Mouse (Mus musculus): ENCODE data around the gene Dpyd. TPM values are rescaled to one million over a fixed set of nuclear protein-coding genes. Genes with fewer than 3 reads are reported as not detected.
A peak's percentile ranks its signal among the peaks of the same experiment; 100 is the strongest.

Dpyd gene
- polyA plus RNA-seq, 1 experiment from 2014 or later = 6.4 TPM

DNA sequence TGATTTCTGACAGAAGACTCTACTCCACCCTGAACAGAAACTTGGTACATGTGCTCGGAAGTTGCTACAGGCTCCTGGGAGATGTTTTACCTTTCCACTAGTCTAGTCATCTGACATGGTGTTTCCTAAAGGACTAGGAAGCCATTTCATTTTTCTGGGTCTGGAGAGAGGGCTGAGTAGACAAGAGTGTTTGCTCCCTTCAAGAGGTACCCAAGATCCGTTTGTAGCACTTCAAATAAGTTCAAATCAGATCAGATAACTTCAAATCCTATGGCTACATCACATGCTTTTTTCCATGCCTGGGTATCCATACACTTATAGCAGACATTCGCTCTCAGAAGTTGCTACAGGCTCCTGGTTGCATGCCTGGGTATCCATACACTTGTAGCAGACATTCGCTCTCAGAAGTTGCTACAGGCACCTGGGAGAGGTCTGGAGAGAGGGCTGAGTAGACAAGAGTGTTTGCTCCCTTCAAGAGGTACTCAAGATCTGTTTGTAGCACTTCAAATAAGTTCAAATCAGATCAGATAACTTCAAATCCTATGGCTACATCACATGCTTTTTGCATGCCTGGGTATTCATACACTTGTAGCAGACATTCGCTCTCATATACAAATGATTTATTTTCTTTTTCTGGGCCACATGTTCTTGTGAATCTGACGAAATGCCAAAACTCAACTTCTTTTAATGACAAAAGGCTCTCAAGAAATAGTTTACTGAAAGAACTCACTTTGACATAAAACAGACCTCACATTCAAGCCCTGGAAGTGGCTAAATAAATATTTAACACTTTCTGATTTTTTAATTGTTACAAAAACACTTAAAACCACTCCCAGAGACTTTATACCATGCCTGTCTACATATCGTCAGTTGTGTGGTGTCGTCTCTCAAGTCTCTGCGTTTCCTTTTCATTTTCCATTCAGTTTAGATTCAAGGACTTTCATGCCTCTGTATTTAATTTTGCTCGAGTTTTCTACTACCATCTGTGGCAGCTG is 307.5 kb downstream of the Dpyd start:
- H3K27ac ChIP-seq (replicated peaks; ENCODE audit: low read depth, low read length) = no peak overlapping the region
- no peak overlapping the region for H3K4me2 ChIP-seq (ENCODE audit: low read depth, low read length)
- DNase-seq (ENCODE audit: low spot score) (no peak), ATAC-seq (replicated peaks; ENCODE audit: insufficient number of reproducible peaks, low FRiP score, low TSS enrichment, low read depth) (no peak)
- no peak overlapping the region for H3K4me3 ChIP-seq (ENCODE audit: low read depth, low read length)
- WGBS = 75% methylated on average over 10 of the region's 10 CpGs
- no peaks in the 10 kb centered on the region for H3K36me3 ChIP-seq (replicated peaks; ENCODE audit: control insufficient read depth, insufficient read depth, low read depth, low read length)
- H3K9ac ChIP-seq (replicated peaks; ENCODE audit: low read length) = no peak overlapping the region
- H3K9me3 ChIP-seq (replicated peaks; ENCODE audit: control insufficient read depth, low read length) = no peaks in the 10 kb centered on the region
- no peaks in the 10 kb centered on the region for H3K4me1 ChIP-seq (ENCODE audit: control insufficient read depth, insufficient read depth, low read length)
- H3K27me3 ChIP-seq (ENCODE audit: control insufficient read depth, insufficient read depth, low read length) = no peaks in the 10 kb centered on the region

DNA sequence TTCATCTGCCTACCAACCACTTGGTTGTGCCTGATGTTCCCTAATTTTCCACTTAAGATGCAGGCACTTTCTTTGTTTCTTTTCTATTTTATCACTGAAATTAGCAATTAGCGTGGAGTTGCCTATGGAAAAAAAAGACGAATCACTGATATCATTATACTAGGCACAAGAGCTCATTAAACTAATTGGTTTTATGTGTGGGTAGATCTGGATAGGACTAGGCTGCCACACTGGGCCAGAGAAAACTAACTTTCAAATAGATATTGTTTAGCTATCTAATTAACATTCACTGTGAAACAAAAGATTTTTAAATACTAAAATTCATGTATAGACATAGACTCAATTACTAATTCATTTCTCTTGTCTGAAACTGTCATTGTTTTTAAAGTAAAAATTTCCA is 313.9 kb downstream of the Dpyd start:
- Histone ChIP-seq H3K4me3 (ENCODE audit: low read depth, low read length) (no peak overlapping the region), H3K36me3 (replicated peaks; ENCODE audit: control insufficient read depth, insufficient read depth, low read depth, low read length) (no peaks in the 10 kb centered on the region), H3K9ac (replicated peaks; ENCODE audit: low read length) (no peak overlapping the region), H3K4me1 (ENCODE audit: control insufficient read depth, insufficient read depth, low read length) (no peaks in the 10 kb centered on the region), H3K27me3 (ENCODE audit: control insufficient read depth, insufficient read depth, low read length) (no peaks in the 10 kb centered on the region), H3K9me3 (replicated peaks; ENCODE audit: control insufficient read depth, low read length) (no peaks in the 10 kb centered on the region), H3K4me2 (ENCODE audit: low read depth, low read length) (no peak overlapping the region), H3K27ac (replicated peaks; ENCODE audit: low read depth, low read length) (no peak overlapping the region)
- DNase-seq (ENCODE audit: low spot score) (no peak), ATAC-seq (replicated peaks; ENCODE audit: insufficient number of reproducible peaks, low FRiP score, low TSS enrichment, low read depth) (no peak)
- WGBS = 85% methylated on average over 2 of the region's 2 CpGs

DNA sequence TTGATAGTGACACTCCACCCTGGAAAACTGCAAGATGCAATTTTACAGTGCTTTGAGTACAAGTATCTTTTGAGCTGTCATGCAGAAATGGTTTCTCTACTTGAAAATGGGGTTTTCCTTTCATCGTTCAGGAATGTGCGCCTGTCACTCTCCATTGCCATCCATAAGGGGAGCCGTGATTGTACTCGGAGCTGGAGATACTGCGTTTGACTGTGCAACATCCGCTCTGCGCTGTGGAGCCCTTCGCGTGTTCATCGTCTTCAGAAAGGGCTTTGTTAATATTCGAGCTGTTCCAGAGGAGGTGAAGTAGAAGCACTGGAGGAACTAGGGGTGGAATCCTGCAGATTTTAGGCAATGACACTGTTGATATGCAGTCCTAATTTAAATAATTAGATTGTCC is 337.1 kb downstream of the Dpyd start:
- DNase-seq (ENCODE audit: low spot score) (no peak), ATAC-seq (replicated peaks; ENCODE audit: insufficient number of reproducible peaks, low FRiP score, low TSS enrichment, low read depth) (no peak)
- no peaks in the 10 kb centered on the region for H3K9me3 ChIP-seq (replicated peaks; ENCODE audit: control insufficient read depth, low read length)
- H3K36me3 ChIP-seq (replicated peaks; ENCODE audit: control insufficient read depth, insufficient read depth, low read depth, low read length) = no peaks in the 10 kb centered on the region
- H3K9ac ChIP-seq (replicated peaks; ENCODE audit: low read length) = no peak overlapping the region
- H3K4me3 ChIP-seq (ENCODE audit: low read depth, low read length) = no peak overlapping the region
- no peak overlapping the region for H3K27ac ChIP-seq (replicated peaks; ENCODE audit: low read depth, low read length)
- WGBS = 80% methylated on average over 11 of the region's 11 CpGs
- H3K4me1 ChIP-seq (ENCODE audit: control insufficient read depth, insufficient read depth, low read length) = no peaks in the 10 kb centered on the region
- no peak overlapping the region for H3K4me2 ChIP-seq (ENCODE audit: low read depth, low read length)
- H3K27me3 ChIP-seq (ENCODE audit: control insufficient read depth, insufficient read depth, low read length) = no peaks in the 10 kb centered on the region

DNA sequence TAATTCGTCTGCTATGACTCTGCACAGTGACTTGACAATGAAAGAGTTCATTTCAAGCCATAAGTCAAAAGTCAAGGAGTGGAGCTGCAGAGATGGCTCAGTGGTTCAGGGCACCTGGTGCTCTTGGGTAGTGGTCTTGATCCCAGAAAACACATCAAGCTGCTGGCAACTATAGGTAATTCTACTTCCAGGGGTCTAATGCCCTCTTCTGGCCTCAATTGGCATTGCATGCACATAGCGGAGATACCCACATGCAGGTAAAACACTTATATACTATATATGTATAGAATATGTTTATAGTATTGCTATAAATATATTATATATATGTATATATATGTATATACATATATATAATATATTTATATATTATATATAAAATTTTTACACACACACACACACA is 429.4 kb downstream of the Dpyd start:
- H3K9ac ChIP-seq (replicated peaks; ENCODE audit: low read length) = no peak overlapping the region
- H3K4me3 ChIP-seq (ENCODE audit: low read depth, low read length) = no peak overlapping the region
- no peaks in the 10 kb centered on the region for H3K4me1 ChIP-seq (ENCODE audit: control insufficient read depth, insufficient read depth, low read length)
- no peak overlapping the region for H3K4me2 ChIP-seq (ENCODE audit: low read depth, low read length)
- H3K27me3 ChIP-seq (ENCODE audit: control insufficient read depth, insufficient read depth, low read length) = no peaks in the 10 kb centered on the region
- 94% methylated on average over 2 of the region's 2 CpGs for WGBS
- H3K36me3 ChIP-seq (replicated peaks; ENCODE audit: control insufficient read depth, insufficient read depth, low read depth, low read length) = no peaks in the 10 kb centered on the region
- H3K9me3 ChIP-seq (replicated peaks; ENCODE audit: control insufficient read depth, low read length) = no peaks in the 10 kb centered on the region
- DNase-seq (ENCODE audit: low spot score) (no peak), ATAC-seq (replicated peaks; ENCODE audit: insufficient number of reproducible peaks, low FRiP score, low TSS enrichment, low read depth) (no peak)
- H3K27ac ChIP-seq (replicated peaks; ENCODE audit: low read depth, low read length) = no peak overlapping the region

DNA sequence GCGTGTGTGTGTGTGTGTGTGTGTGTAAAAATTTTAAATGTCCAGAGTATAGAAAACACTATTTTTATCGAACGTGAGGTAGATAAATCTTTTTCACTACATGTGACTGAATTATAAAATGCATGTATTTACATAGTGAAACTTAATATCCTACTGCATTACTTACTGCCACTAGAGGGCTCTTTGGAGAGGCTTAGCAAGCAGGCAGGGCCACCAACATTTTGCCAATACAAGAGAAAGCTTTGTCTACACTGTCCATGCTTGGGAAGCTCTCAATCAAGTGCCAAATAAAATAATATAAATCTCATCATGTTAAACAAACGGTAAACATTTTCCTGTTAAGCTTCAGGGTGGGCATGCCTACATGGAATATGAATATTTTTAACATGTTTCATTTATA is 429.9 kb downstream of the Dpyd start:
- no peaks in the 10 kb centered on the region for H3K27me3 ChIP-seq (ENCODE audit: control insufficient read depth, insufficient read depth, low read length)
- 84% methylated on average over 4 of the region's 4 CpGs for WGBS
- no peaks in the 10 kb centered on the region for H3K36me3 ChIP-seq (replicated peaks; ENCODE audit: control insufficient read depth, insufficient read depth, low read depth, low read length)
- H3K9me3 ChIP-seq (replicated peaks; ENCODE audit: control insufficient read depth, low read length) = no peaks in the 10 kb centered on the region
- no peak overlapping the region for H3K27ac ChIP-seq (replicated peaks; ENCODE audit: low read depth, low read length)
- DNase-seq (ENCODE audit: low spot score) = peak; percentile 40
- H3K9ac ChIP-seq (replicated peaks; ENCODE audit: low read length) = no peak overlapping the region
- no peak overlapping the region for H3K4me2 ChIP-seq (ENCODE audit: low read depth, low read length)
- no peaks in the 10 kb centered on the region for H3K4me1 ChIP-seq (ENCODE audit: control insufficient read depth, insufficient read depth, low read length)
- no peak for ATAC-seq (replicated peaks; ENCODE audit: insufficient number of reproducible peaks, low FRiP score, low TSS enrichment, low read depth)
- H3K4me3 ChIP-seq (ENCODE audit: low read depth, low read length) = no peak overlapping the region

DNA sequence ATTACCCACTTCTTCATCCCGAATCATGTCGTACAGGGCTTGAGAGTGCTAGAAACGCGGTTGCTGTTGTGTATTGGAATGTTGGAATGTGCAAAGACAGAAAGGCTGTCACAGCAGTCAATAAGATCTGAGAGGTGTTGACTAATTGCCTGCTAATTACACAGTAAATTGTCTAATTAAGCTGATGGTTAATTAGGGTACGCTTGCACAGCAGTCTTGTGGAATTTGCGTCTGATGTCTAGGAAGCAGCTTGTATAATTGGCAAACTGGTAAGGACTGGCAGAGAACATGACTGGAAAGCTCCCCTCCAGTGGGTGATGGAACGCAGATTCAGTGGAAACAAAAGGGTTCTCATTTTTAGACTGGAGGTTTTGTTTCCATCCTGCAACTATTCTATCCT is 459.3 kb downstream of the Dpyd start:
- Histone ChIP-seq H3K9ac (replicated peaks; ENCODE audit: low read length) (no peak overlapping the region), H3K4me3 (ENCODE audit: low read depth, low read length) (no peak overlapping the region), H3K9me3 (replicated peaks; ENCODE audit: control insufficient read depth, low read length) (no peaks in the 10 kb centered on the region), H3K36me3 (replicated peaks; ENCODE audit: control insufficient read depth, insufficient read depth, low read depth, low read length) (no peaks in the 10 kb centered on the region), H3K4me1 (ENCODE audit: control insufficient read depth, insufficient read depth, low read length) (no peaks in the 10 kb centered on the region), H3K4me2 (ENCODE audit: low read depth, low read length) (no peak overlapping the region), H3K27me3 (ENCODE audit: control insufficient read depth, insufficient read depth, low read length) (no peaks in the 10 kb centered on the region), H3K27ac (replicated peaks; ENCODE audit: low read depth, low read length) (no peak overlapping the region)
- WGBS = 61% methylated on average over 7 of the region's 7 CpGs
- DNase-seq (ENCODE audit: low spot score) (no peak), ATAC-seq (replicated peaks; ENCODE audit: insufficient number of reproducible peaks, low FRiP score, low TSS enrichment, low read depth) (no peak)

DNA sequence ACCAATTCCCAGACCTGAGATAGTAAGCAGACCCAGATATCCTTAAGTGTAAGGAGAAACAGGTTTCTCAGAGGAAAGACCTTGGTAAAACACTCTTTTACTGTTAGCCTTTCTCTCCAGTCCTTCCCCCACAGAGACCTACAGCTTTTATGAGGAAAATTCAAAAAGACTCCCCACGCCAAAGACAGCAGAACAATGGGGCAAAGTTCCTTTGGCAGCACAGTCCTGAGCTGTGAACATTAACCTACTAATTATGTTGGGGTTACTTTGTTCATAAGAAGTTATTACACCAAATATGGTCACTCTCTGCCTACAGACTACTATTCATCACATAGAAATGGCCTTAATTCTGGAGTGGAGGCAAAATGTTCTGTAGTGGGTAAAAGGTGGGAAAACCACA is 480.7 kb downstream of the Dpyd start:
- no peak for ATAC-seq (replicated peaks; ENCODE audit: insufficient number of reproducible peaks, low FRiP score, low TSS enrichment, low read depth)

DNA sequence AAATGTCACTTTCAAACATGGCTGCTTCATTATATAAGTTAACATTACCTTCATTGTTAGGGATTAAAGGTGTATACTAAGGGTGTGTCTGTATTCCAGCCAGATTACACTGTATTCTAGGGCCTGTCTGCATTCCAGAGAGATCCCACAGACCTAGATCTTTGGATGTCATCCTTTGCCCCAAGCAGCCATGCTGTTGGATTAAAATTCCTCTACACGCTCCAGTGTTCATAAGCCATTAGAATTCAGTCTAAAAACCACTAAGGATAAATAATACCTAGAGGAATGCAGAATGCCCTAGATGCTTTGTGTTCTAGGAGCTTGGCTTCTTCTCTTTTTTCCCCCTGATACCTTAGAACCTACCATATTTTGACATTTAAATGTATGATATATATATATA is 494.2 kb downstream of the Dpyd start:
- Histone ChIP-seq H3K27me3 (ENCODE audit: control insufficient read depth, insufficient read depth, low read length) (no peaks in the 10 kb centered on the region), H3K4me2 (ENCODE audit: low read depth, low read length) (no peak overlapping the region), H3K9ac (replicated peaks; ENCODE audit: low read length) (no peak overlapping the region), H3K27ac (replicated peaks; ENCODE audit: low read depth, low read length) (no peak overlapping the region), H3K4me3 (ENCODE audit: low read depth, low read length) (no peak overlapping the region), H3K36me3 (replicated peaks; ENCODE audit: control insufficient read depth, insufficient read depth, low read depth, low read length) (no peaks in the 10 kb centered on the region), H3K9me3 (replicated peaks; ENCODE audit: control insufficient read depth, low read length) (no peaks in the 10 kb centered on the region), H3K4me1 (ENCODE audit: control insufficient read depth, insufficient read depth, low read length) (no peaks in the 10 kb centered on the region)
- DNase-seq (ENCODE audit: low spot score) (no peak), ATAC-seq (replicated peaks; ENCODE audit: insufficient number of reproducible peaks, low FRiP score, low TSS enrichment, low read depth) (no peak)
- WGBS = 88% methylated on average over 1 of the region's 1 CpGs

More for the DNA sequence above, 480.7 kb downstream of the Dpyd start:
- no peaks in the 10 kb centered on the region for H3K9me3 ChIP-seq (replicated peaks; ENCODE audit: control insufficient read depth, low read length)
- 60% methylated on average over 1 of the region's 1 CpGs for WGBS
- no peaks in the 10 kb centered on the region for H3K36me3 ChIP-seq (replicated peaks; ENCODE audit: control insufficient read depth, insufficient read depth, low read depth, low read length)
- H3K9ac ChIP-seq (replicated peaks; ENCODE audit: low read length) = no peak overlapping the region
- H3K27ac ChIP-seq (replicated peaks; ENCODE audit: low read depth, low read length) = no peak overlapping the region
- H3K4me3 ChIP-seq (ENCODE audit: low read depth, low read length) = no peak overlapping the region
- no peaks in the 10 kb centered on the region for H3K4me1 ChIP-seq (ENCODE audit: control insufficient read depth, insufficient read depth, low read length)
- no peak overlapping the region for H3K4me2 ChIP-seq (ENCODE audit: low read depth, low read length)
- no peak for DNase-seq (ENCODE audit: low spot score)
- H3K27me3 ChIP-seq (ENCODE audit: control insufficient read depth, insufficient read depth, low read length) = no peaks in the 10 kb centered on the region

All from embryonic facial prominence, embryonic 11.5 days (tissue).